Mouse (Mus musculus) MEL (cell line): ENCODE data around the gene Nnat.

ENCODE experiments used
- CTCF ChIP-seq, 3 experiments: IDR thresholded peaks in 2 of 3; conservative IDR thresholded peaks in 1 of 3; 2 replicates each; pipeline ENCODE4 v1.5.1; 2011 to 2012; ENCODE audit warnings: low read length in 3 of 3, low read depth in 2 of 3, mild to moderate bottlenecking in 2 of 3, improper control_type of control experiment in 1 of 3, inconsistent platforms in 1 of 3, mixed read lengths in 1 of 3, moderate library complexity in 1 of 3; ENCODE audit not compliant: control insufficient read depth in 1 of 3, insufficient read depth in 1 of 3, poor library complexity in 1 of 3, severe bottlenecking in 1 of 3
- MXI1 ChIP-seq: IDR thresholded peaks from 2 replicates; pipeline ENCODE4 v1.6.1; 2011; ENCODE audit warnings: mild to moderate bottlenecking, low read depth, low read length, improper control_type of control experiment
- POLR2A ChIP-seq, 2 experiments: IDR thresholded peaks; 2 replicates each; pipeline ENCODE4 v1.6.1; 2011 to 2012; ENCODE audit warnings: low read length in 2 of 2, mild to moderate bottlenecking in 2 of 2, control low read depth in 1 of 2, improper control_type of control experiment in 1 of 2, low read depth in 1 of 2, moderate library complexity in 1 of 2; ENCODE audit not compliant: control insufficient read depth in 1 of 2, insufficient read depth in 1 of 2, poor library complexity in 1 of 2
- TAL1 ChIP-seq: IDR thresholded peaks from 2 replicates; pipeline ENCODE4 v1.6.1; 2012; ENCODE audit warnings: mild to moderate bottlenecking, inconsistent platforms, low read length, moderate library complexity, mixed read lengths
- TBP ChIP-seq: IDR thresholded peaks from 2 replicates; pipeline ENCODE4 v1.8.0; 2011; ENCODE audit warnings: low read depth, low read length, improper control_type of control experiment

DNA sequence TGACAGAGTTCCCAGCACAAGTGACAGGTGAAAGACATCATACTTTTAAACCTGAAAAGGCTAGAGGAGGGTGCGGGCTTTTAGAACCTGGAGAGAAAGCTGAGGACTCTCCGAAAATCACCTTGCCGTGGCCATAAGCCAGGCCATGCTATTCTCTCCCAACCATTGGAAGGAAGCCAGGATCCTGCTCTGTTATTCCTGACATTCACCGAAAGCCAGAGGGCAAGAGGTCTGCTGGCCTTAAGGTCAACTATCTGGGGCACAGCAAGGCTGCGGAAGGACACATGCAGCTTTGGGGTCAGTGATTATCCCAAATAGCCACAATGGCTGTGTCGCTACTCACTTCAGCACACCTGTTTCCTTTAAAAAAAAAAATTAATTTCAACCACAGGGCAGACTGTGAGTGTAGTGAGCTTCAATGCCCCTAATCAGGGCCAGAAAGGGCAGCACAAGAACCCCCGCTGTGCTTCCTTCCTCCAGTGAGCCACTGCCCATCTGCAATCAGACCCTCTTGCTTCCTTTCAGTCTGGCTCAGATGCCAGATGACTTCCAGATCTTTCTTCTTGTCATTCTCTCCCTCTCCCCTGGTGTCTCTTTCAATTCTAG lies 23.3 kb upstream of the Nnat start:
- no peak for TF ChIP-seq CTCF (IDR thresholded peaks at IDR 0.05 in 2 of 3, conservative IDR thresholded peaks at IDR 0.05 in 1 of 3; ENCODE audit: control insufficient read depth in 1 of 3, insufficient read depth in 1 of 3, low read depth in 2 of 3, low read length in 3 of 3, poor library complexity in 1 of 3, severe bottlenecking in 1 of 3)
- TF ChIP-seq TBP: no peak
- no peak for TF ChIP-seq MXI1
- no peak for TF ChIP-seq TAL1
- TF ChIP-seq POLR2A (IDR thresholded peaks at IDR 0.05; ENCODE audit: control insufficient read depth in 1 of 2, insufficient read depth in 1 of 2, low read depth in 1 of 2, low read length in 2 of 2, poor library complexity in 1 of 2): no peak
